Mouse (Mus musculus) cerebellum, postnatal 36 days (tissue): ENCODE data around the gene Fbxw17.
A peak's percentile ranks its signal among the peaks of the same experiment; 100 is the strongest.
"Not testable (repeated sequence)": the region's sequence is repeated elsewhere in the genome, so short reads cannot be mapped to it uniquely, and the experiment has no call there.

Experiments used
- DNase-seq, 2 experiments: peaks; one replicate each; pipeline ENCODE4 v3.0.0; 2021 to 2022; ENCODE audit warnings: mixed read lengths in 2 of 2

Gene Fbxw17

DNA sequence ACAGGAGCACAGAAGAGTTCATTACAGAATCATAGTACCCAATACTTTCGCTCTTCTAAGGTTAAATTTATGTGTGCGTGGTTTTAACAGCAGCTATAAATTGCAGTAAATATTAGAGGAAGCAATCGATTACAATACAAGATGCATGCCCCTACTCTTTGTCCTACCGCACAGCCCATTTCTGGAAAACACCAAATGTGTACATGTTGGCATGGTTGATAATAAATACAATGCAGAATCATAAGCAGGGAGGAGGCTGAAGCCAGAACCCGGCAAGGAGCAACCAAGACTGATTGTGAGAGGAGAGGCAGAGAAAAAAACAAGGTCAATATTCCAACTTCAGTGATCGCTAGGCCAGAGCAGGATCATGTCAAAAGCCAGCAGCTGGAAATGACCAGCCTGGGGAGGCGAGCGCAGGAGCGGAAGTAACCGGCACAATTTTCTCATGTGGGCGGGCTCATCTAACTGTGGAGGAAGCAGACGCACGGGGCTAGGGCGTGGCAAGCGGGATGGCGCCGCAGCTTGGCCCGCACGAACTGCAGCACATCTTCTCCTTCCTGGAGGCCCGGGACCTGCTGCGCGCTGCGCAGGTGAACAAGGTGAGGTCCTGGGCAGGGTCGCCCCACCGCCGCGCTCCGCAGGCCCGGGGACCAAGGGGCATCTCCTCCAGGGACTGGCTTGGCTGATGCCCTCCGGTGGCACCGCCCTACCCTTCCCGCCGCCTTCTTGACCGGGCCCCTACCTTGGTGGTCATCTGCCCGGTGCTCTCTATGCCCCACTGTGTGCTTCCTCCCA, at the start of gene Fbxw17:
TSS of gene Fbxw17 (plus strand) at position 476 of the 795 bp plus-strand sequence.
- DNase-seq, result peak; percentile 73

- not testable (repeated sequence) for DNase-seq
Observed at GRCm38 (mm10) chr13:50372934-50373705, 44.5 kb upstream of the Fbxw17 start.

DNA sequence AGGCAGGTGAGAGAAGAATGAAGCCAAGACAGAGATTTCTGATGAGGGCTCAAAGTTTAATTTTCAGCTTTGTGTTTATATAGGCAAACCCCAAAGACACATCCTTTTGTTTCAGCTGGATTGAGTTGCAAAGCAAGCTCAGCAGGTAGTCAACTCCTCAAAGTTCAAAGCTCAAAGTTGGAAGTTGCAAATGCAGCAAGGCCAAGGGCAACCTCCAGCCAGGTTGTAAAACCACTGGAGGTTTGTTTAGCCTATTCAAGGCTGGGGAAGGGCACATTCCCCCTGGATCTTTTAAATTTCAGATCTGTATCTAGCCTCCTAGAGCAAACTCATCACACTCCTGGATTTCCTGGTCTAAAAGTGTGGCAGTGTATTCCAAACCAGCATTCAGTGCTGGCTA, 28.5 kb upstream of the Fbxw17 start:
- not testable (repeated sequence) for DNase-seq

DNA sequence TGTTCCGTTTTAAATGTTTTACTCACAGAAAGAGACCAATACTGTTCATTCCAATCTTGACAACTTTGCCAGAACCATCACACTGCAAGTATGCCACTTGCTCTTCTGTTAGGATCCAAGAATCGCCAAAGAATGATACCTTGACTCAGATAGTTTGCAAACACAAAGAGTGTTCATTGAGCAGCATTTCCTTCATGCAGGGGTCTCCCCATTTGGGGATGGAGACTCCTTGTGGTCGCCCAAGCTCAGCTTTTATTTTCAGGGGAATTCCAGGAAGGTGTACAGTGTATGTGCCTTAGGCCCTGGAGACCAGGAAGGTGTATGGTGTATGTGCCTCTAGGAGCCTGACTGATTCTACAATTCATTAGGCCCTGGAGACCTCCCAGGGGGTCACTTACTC, 757 bp downstream of the Fbxw17 start:
- DNase-seq, result no peak

DNA sequence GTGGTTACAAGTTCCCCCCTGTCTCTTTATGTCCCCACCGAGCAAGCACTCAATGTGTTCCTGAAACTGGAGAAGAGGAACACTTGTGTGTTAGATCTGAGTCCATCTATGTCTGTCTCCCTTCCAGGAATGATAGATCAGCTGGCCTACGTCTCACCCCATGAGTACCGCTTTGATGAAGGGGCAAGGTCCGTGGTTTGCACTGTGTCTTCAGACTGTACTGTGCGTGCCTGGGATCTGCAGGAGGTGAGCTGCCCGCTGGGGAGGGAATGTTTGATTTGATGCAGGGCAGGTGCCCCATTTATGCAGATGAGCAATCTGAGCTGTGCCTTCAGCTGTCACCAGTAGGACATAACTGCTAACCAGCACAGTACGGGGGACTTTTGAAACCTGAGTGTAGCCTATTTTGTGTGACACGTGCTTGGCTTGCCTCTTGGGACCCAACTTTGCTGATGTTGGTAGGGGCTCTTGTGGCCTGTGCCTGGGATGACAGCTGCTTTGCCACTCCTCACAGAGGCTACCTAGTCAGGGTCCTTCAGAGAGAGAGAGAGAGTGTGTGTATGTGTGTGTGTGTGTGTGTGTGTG, 6.1 kb downstream of the Fbxw17 start:
- no peak for DNase-seq

DNA sequence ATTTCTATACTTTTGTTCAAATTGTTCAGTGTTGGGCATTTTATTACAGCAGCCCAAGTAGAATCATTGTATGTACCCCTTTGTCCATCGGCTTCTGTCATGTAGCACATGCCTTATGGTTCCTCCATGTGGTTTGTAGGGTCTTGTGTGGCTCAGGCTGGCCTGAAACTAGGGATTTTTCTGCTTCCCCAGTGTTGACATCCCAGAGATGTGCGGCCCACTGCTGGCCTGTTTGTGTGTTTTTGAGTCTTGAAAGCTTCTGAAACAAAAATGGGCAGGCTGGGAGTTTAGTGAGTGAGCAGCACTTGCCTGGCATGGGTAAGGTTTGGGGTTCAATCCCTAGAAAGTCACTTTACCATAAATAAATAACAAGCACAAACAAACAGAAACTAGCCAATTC, 6.9 kb downstream of the Fbxw17 start:
- DNase-seq, result no peak

- DNase-seq, result no peak
Observed at GRCm38 (mm10) chr13:50426686-50427085, 9.0 kb downstream of the Fbxw17 start.

GRCm38 (mm10) chr13:50443812-50444211, 26.1 kb downstream of the Fbxw17 start, which contains the start of gene Gm47429:
TSS of gene Gm47429 (minus strand) at chr13:50443912.
- DNase-seq, result no peak

- no peak for DNase-seq
Observed at GRCm38 (mm10) chr13:50445261-50445660, 27.6 kb downstream of the Fbxw17 start.

DNA sequence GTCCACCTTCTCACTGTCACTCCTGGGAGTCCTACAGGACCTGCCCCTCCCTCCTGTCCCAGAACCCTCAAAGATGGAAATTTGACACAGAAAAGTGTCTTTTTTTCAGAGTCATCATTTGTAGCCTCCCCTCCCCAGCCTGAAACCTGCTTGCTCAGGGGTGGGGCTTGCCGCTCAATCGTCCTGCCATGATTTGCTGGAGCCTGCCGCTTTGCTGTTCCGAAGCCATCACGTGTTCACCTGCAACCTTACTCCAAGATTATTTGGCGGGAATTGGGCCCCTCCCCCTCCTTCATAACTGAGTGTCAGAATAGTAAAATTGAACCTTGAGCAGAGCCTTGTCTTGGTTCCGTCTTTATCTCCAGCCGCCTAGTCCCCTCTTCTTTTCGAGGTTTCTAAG, 34.6 kb downstream of the Fbxw17 start:
- DNase-seq, result not testable (repeated sequence)

DNA sequence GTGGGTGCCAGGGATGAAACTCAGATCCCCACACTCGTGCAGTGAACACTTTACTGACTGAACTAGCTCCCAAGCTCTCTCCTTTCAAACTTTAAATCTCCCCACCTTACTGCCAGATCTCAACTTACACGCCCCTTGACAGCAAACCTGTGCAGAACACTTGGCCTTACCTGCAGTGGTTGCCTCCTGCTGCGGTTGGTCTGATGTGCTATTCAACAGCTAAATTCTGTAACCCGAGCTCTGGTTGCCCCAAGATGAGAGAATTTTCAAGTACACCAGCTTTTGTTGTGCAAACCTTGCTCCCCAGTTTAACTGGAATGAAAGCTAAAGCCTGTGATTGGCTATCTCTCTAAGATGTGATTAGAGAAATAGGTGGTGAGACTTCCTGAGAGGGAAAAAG, 35.8 kb downstream of the Fbxw17 start:
- no peak for DNase-seq

DNA sequence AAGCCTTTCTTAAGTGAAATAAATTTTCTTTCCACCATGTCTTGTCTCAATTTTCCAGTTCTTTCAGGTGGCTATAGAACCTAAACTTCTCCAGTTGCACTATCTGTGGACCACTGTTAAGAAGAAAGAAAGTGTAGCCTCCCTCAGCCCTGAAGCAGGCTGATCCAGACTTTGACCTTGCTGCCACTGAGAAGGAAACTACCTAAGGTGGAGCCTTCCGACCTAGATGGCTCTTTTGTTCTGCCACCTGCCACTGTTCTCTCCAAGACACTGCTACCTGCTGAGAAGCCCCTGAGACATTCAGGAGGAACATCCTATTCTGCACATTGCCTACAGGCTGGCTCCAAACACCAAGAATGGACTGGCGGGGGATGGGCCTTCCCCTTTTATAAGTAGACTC, 42.8 kb downstream of the Fbxw17 start:
- DNase-seq, result not testable (repeated sequence)

DNA sequence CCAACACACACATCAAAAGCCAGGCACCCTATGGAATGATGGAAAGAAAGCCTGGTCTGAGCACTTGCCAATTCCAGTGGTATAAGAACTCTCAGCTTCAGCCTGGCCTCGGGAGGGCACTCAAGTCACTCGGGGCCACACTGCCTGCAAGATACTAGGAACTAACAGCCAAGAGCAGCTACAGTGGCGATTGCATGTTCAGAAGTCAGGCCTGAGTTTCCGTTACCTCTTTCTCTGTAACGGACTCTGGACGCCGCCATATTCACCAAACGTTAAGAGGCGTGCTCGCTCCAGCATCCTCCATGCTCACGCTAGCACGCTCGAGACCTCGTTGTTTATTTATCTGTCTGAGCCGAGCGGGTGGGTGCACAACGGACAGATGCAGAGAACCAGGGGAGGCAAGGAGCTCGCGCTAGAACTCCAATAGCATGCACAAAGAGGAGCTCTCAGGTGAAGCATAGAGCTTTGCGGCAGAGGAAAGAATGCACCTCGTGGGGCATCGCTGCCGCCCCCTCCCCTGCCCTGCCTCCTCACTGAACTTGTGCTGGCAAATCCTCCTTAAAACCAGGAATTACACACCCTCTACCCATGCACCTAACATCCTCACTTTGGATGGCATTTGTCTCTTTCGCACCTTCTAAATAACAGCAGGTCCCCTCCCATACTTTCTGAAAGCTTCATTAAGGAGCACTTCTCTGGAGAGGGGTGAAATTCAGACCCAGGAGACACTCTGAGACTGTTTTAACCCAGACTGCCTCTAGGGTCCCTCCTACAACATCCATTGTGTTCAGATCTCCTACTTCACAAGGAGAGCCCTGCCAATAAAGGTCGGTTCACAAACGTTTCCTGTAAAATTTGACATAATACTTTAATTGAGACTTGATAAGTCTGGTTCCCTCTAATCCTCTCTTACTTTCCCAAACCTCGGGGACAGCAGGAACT, 47.2 kb downstream of the Fbxw17 start:
- DNase-seq, result no peak

DNA sequence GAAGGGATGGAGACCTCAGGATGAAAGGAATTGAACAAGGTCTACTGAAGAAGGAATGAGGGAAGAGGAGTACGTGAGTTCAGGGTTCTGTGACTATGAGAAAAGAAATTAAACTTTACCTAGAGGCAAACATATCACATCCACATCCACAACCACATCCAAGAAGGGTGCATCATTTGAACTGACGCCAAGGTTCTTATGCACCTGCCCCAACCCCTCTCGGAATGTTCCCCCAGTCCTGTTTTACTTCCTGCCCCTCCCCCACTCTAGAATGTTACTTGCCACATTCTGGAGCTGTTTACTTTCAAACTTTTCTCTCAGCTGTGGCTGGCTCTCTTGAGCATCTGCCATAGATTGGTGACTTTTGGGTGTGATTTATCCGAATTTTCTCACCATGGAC, 49.3 kb downstream of the Fbxw17 start, which contains the start of gene Nutm2:
TSS of gene Nutm2 (plus strand) at position 301 of the 400 bp plus-strand sequence.
- DNase-seq, result no peak
